Mouse (Mus musculus) heart, postnatal 0 days (tissue): ENCODE results near the gene Nrarp. TPM values are rescaled to one million over a fixed set of nuclear protein-coding genes. Genes with fewer than 3 reads are reported as not detected.

ENCODE experiments used
- ATAC-seq: fragments of 200-750 bp; cut with Nextera tagmentation; 2 replicates; pipeline ENCODE4 v1.8.0; 2017; ENCODE audit warnings: low read depth, moderate number of reproducible peaks, moderate library complexity; ENCODE audit not compliant: insufficient read depth
- DNase-seq: peaks from one replicate; pipeline ENCODE4 v3.0.0-alpha.2; 2016; ENCODE audit warnings: low spot score
- H3K27ac ChIP-seq: fragments of 300-500 bp; sonication (generic); 2 replicates; pipeline ENCODE4 v1.5.1; 2014; ENCODE audit warnings: low read depth, mild to moderate bottlenecking
- H3K27me3 ChIP-seq: fragments of 300-500 bp; sonication (generic); 2 replicates; pipeline ENCODE4 v1.6.1; 2014; ENCODE audit warnings: low read length, mixed read lengths; ENCODE audit not compliant: control insufficient read depth, insufficient read depth
- H3K36me3 ChIP-seq: fragments of 300-500 bp; sonication (generic); replicated peaks from 2 replicates; pipeline ENCODE4 v1.6.1; 2014; ENCODE audit warnings: low read length, mixed read lengths; ENCODE audit not compliant: control insufficient read depth, insufficient read depth
- H3K4me1 ChIP-seq: fragments of 300-500 bp; sonication (generic); 2 replicates; pipeline ENCODE4 v1.6.1; 2014; ENCODE audit warnings: antibody characterized with exemption; ENCODE audit not compliant: control insufficient read depth, insufficient read depth
- H3K4me2 ChIP-seq: fragments of 300-500 bp; sonication (generic); 2 replicates; pipeline ENCODE4 v1.6.1; 2014; ENCODE audit warnings: low read depth, mild to moderate bottlenecking, low read length, moderate library complexity
- H3K4me3 ChIP-seq: fragments of 300-500 bp; sonication (generic); 2 replicates; pipeline ENCODE4 v1.5.1; 2014; ENCODE audit warnings: low read depth, low read length
- H3K9ac ChIP-seq: fragments of 300-500 bp; sonication (generic); replicated peaks from 2 replicates; pipeline ENCODE4 v1.6.1; 2014; ENCODE audit warnings: low read depth, low read length, mixed read lengths
- H3K9me3 ChIP-seq: fragments of 300-500 bp; sonication (generic); replicated peaks from 2 replicates; pipeline ENCODE4 v1.6.1; 2016; ENCODE audit warnings: low read length; ENCODE audit not compliant: control insufficient read depth
- CTCF ChIP-seq: IDR thresholded peaks from 2 replicates; pipeline ENCODE4 v1.5.1; 2016; ENCODE audit warnings: antibody characterized with exemption, control low read depth, low read depth
- EP300 ChIP-seq: IDR thresholded peaks from 2 replicates; pipeline ENCODE4 v1.6.1; 2016; ENCODE audit warnings: antibody characterized with exemption, low read depth
- WGBS: fragments of 180-500 bp; shearing (Covaris S2); extraction: QIAGEN DNeasy Blood & Tissue Kit; methylation state at CpG from one replicate; pipeline ENCODE4 v1.1.7; 2014; 5-methylcytosine and 5-hydroxymethylcytosine counted together
- polyA plus RNA-seq: library from polyadenylated mRNA; unstranded; fragments of >200 nt; fragmentation: Nextera tagmentation; extraction: Ambion mirVana; gene quantifications from 2 replicates; pipeline ENCODE4 v1.2.1, GENCODE M21; 2015
- total RNA-seq: library from RNA; depleted of rRNA; stranded (reverse); fragments of >200 nt; gene quantifications from 2 replicates; pipeline ENCODE4 v1.2.3, GENCODE M21; 2014; ENCODE audit warnings: low replicate concordance; rRNA removed

The Nrarp gene
- total RNA-seq (34.1 and 38.1 TPM in 2 replicates), polyA plus RNA-seq (8.8 and 9.6 TPM in 2 replicates)

DNA sequence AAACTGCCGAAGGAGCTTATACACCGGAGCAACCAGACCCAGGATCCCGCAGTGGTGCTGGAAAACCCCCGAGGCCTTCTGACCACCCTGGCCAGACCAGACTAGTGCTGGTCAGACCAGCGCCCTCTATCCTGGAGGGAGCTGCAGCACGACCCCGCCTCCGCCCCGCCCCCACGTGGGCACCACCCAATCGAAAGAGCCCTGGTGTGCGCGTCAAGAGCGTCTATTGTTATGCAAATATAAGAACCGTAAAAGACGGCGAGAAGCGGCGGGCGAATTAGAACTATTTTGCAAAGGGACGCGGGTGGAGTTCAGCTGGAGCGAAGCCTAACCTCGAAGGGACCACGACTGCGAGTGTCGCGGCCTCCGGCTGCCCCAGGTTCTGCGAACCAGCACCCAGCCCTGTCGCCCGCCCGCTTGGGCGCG, at the start of gene Nrarp:
Gene Nrarp (plus strand): TSS at position 281 of the 426 bp plus-strand sequence.
- H3K27ac ChIP-seq, result peak within 1 kb of the TSS; percentile 86
- 0 out of 2 replicates have a peak, but pooled peaks cover 6% of the 10 kb centered on the region for H3K27me3 ChIP-seq
- peak within 1 kb of the TSS; percentile 82 for H3K4me2 ChIP-seq
- peak within 1 kb of the TSS; percentile 62 for H3K9ac ChIP-seq
- peaks cover 38% of the 10 kb centered on the region for H3K4me1 ChIP-seq
- peak; percentile 61 for TF ChIP-seq CTCF
- 0 out of 2 replicates have a peak, but pooled peaks have one; percentile 62 for TF ChIP-seq EP300
- WGBS, result under 1% methylated on average over 34 of the region's 35 CpGs
- H3K36me3 ChIP-seq, result no peaks in the 10 kb centered on the region
- no peaks in the 10 kb centered on the region for H3K9me3 ChIP-seq
- DNase-seq (peak; percentile 93), ATAC-seq (peak; percentile 90)
- H3K4me3 ChIP-seq, result peak within 1 kb of the TSS; percentile 62

DNA sequence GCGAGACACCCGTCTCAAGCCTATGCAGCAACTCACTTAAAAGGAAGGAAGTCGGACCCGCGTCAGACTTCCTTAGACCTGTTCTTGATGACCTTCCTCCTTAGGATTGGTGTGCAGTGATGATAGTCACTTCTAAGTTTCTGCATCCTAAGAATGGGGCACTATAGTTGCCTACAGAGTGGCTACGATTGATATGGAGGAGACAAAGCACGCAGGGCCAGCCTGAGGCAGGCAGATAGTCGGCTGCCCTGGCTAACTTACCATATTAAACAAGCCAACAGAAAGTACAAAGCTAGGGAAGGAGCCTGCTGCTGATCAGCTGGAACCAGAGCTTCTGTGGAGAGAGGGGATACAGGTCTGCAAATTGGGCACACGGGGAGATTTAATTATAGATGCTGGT, 49.0 kb upstream of the Nrarp start:
- no peaks in the 10 kb centered on the region for H3K27me3 ChIP-seq
- WGBS, result 64% methylated on average over 9 of the region's 9 CpGs
- no peak overlapping the region for H3K27ac ChIP-seq
- DNase-seq (no peak), ATAC-seq (no peak)
- no peak overlapping the region for H3K9ac ChIP-seq
- H3K4me1 ChIP-seq, result peaks cover 21% of the 10 kb centered on the region
- no peak overlapping the region for H3K4me2 ChIP-seq
- H3K36me3 ChIP-seq, result no peaks in the 10 kb centered on the region
- no peak overlapping the region for H3K4me3 ChIP-seq
- no peaks in the 10 kb centered on the region for H3K9me3 ChIP-seq
- TF ChIP-seq EP300, result no peak
- no peak for TF ChIP-seq CTCF

DNA sequence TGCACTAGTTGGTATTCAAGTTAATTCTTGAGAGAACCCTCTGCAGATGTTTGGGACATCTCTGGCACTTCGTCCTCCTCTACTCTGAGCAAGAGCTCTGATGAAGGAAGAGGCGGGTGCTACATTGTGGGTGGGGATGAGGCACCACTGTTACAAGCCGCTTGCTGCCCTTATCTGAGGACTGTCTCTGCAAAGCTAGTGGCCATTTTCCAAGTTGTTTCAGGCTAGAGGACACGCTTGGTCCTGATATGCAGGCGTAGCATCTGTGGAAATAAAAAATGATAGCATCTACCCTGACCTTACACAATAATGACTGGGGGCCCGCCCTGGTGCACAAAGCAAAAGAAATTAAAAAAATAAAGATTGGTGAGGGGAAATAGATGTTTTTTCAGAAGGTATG, 42.7 kb upstream of the Nrarp start:
- no peak for ATAC-seq
- no peak overlapping the region for H3K9ac ChIP-seq
- no peaks in the 10 kb centered on the region for H3K27me3 ChIP-seq
- no peak overlapping the region for H3K27ac ChIP-seq
- TF ChIP-seq CTCF, result no peak
- TF ChIP-seq EP300, result no peak
- no peak overlapping the region for H3K4me2 ChIP-seq
- no peak overlapping the region for H3K4me3 ChIP-seq
- DNase-seq, result peak; percentile 22
- H3K9me3 ChIP-seq, result no peaks in the 10 kb centered on the region
- 31% methylated on average over 6 of the region's 6 CpGs for WGBS
- no peaks in the 10 kb centered on the region for H3K36me3 ChIP-seq
- H3K4me1 ChIP-seq, result no peaks in the 10 kb centered on the region

DNA sequence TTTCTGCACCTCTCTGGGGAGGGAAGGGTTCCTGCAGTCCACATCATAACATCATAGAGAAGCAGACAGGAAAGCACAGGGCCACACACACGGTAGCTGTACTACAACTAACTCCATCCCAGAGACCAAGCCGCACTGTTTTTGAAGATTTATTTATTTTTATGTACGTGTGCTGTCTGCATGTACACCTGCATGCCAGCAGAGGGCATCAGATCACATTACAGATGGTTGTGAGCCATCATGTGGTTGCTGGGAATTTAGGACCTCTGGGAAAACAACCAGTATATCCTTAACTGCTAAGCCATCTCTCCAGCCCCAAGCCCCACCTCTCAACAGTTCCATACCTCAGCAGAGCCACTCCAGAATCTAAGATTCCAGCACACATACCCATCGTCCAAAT, 39.4 kb upstream of the Nrarp start:
- ATAC-seq, result no peak
- WGBS, result 60% methylated on average over 4 of the region's 4 CpGs
- H3K4me3 ChIP-seq, result no peak overlapping the region

DNA sequence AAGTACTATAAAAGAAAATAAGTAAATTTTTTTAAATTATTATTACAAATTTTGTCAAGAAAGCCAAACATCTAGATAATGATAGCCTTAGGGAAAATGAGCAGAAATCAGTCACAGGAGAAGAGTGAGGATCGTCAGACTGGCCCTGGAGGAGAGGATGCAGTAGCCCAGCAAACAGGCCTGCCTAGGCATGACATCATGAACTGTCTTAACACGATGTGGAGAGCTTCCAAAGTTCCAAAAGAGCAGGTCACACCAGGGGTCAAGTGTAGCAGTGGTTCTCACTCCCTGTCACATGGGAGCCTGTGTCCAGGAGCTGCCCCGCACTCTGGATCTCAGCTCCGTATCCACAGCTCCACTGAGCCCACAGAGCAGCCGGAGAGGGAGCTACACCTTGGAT, 38.6 kb upstream of the Nrarp start:
- ATAC-seq (no peak), DNase-seq (no peak)
- no peak overlapping the region for H3K9ac ChIP-seq
- H3K9me3 ChIP-seq, result no peaks in the 10 kb centered on the region
- TF ChIP-seq CTCF (no peak), EP300 (no peak)
- no peak overlapping the region for H3K4me3 ChIP-seq
- H3K27me3 ChIP-seq, result no peaks in the 10 kb centered on the region
- no peaks in the 10 kb centered on the region for H3K36me3 ChIP-seq
- no peak overlapping the region for H3K27ac ChIP-seq
- 74% methylated on average over 5 of the region's 5 CpGs for WGBS
- H3K4me2 ChIP-seq, result no peak overlapping the region
- peaks cover 12% of the 10 kb centered on the region for H3K4me1 ChIP-seq

More for the DNA sequence above, 39.4 kb upstream of the Nrarp start:
- Histone ChIP-seq H3K27ac (no peak overlapping the region), H3K4me1 (peaks cover 12% of the 10 kb centered on the region), H3K27me3 (no peaks in the 10 kb centered on the region), H3K36me3 (no peaks in the 10 kb centered on the region), H3K4me2 (no peak overlapping the region), H3K9ac (no peak overlapping the region), H3K9me3 (no peaks in the 10 kb centered on the region)
- no peak for DNase-seq
- TF ChIP-seq EP300 (no peak), CTCF (peak; percentile 39)

DNA sequence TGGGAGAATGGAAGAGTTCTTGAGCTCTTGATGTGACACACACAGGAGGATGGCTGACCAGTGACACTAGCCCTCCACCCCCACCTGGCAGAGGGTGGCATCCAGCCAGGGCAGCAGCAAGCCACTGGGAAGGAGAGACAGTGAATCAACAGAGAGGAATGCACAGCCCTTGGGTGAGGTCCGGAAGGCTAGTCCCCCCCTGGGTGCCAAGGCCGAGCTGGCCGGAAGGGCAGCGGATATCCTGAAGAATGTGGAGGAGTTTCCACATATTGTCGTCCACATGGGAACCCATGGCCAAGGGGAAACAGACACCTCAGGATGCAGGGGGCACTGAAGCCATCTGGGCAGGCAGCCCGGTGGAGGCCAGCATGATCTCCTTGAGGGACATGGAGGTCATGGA, 35.2 kb upstream of the Nrarp start:
- no peaks in the 10 kb centered on the region for H3K27me3 ChIP-seq
- peak; percentile 98 for TF ChIP-seq EP300
- 0 out of 2 replicates have a peak, but pooled peaks have one; percentile 1 for TF ChIP-seq CTCF
- no peak overlapping the region for H3K9ac ChIP-seq
- DNase-seq (peak; percentile 23), ATAC-seq (peak; percentile 77)
- no peak overlapping the region for H3K4me2 ChIP-seq
- H3K36me3 ChIP-seq, result no peaks in the 10 kb centered on the region
- H3K27ac ChIP-seq, result peak overlapping the region; percentile 73
- WGBS, result 39% methylated on average over 6 of the region's 6 CpGs
- no peak overlapping the region for H3K4me3 ChIP-seq
- no peaks in the 10 kb centered on the region for H3K9me3 ChIP-seq
- peaks cover 12% of the 10 kb centered on the region for H3K4me1 ChIP-seq
